Mouse (Mus musculus): ENCODE results near the gene Ttll12.

Gene Ttll12

GRCm38 (mm10) chr15:83593702-83594512 lies 1.1 kb downstream of the Ttll12 start:
- DNase-seq (ENCODE audit: low spot score in 2 of 2): no peak

DNA sequence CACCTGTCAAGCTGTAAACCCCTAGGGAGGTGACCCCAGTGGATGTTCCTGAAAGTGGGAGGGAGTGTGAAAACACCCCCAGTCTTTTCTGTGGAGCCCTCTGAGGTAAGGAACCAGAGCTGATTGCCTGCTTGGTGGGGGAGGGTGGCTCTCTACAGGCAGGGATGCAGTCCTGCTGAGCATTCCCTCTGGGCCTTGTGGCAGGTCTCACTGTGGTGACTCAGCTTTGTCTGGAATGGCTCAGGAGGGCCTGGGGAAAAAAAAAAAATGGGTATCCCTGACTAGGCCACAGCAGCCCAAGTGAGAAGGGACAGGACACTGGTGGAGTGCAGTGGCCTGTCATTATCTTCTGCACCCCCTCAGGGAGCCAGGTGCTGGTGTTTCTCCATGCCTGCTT lies 1.8 kb downstream of the Ttll12 start:
- no peak for DNase-seq (ENCODE audit: low spot score in 2 of 2)

- no peak for DNase-seq (ENCODE audit: low spot score in 2 of 2)
These were observed 2.4 kb downstream of the Ttll12 start for GRCm38 (mm10) chr15:83592260-83593188.

DNA sequence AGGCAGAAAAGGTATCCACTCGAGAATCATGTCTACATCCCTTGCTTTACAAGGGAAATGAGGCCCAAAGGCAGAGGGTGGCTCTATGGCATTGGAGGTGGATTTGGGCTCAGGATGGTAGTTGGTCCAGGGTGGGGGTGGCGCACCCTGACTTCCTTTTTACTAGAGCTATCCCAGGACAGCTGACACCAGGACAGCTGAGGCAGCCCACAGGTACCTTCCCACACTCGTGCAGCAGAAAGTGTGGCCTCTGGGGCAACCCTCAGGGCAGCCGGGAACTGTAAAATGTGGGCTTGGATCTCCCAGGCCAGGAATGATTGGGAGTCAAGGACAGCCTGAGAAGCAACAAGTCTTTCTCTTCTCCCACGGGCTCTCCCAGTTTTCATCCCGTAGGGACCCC lies 3.2 kb downstream of the Ttll12 start:
- no peak for DNase-seq (ENCODE audit: low spot score in 2 of 2)

GRCm38 (mm10) chr15:83590841-83591240 lies 4.1 kb downstream of the Ttll12 start:
- no peak for DNase-seq (ENCODE audit: low spot score in 2 of 2)

GRCm38 (mm10) chr15:83584741-83585220 lies 10.2 kb downstream of the Ttll12 start:
- no peak for DNase-seq (ENCODE audit: low spot score in 2 of 2)

- DNase-seq (ENCODE audit: low spot score in 2 of 2): no peak
These were observed 11.4 kb downstream of the Ttll12 start for GRCm38 (mm10) chr15:83583419-83584156.

DNA sequence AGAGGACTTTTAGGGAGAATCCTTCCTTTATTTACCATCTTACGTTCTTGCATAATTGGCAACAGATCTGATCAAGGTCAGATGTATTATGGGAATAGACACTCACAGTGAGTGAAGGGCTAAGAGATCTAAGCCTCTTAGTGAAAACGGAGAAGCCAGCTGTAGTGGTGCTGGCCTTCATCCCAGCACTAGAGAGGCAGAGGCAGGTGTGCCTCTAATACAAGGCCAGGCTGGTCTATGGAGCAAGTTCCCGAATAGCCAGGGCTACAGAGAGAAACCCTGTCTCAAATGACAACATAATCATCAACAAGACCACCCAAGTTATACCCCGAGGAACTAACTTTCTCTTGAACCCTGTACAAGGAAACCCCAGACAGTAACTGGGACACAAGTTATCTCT lies 12.0 kb downstream of the Ttll12 start:
- no peak for DNase-seq (ENCODE audit: low spot score in 2 of 2)

- DNase-seq (ENCODE audit: low spot score in 2 of 2): no peak
These were observed 18.3 kb downstream of the Ttll12 start for GRCm38 (mm10) chr15:83576651-83577050.

GRCm38 (mm10) chr15:83575543-83575942 lies 19.4 kb downstream of the Ttll12 start:
- DNase-seq (ENCODE audit: low spot score in 2 of 2): no peak

DNA sequence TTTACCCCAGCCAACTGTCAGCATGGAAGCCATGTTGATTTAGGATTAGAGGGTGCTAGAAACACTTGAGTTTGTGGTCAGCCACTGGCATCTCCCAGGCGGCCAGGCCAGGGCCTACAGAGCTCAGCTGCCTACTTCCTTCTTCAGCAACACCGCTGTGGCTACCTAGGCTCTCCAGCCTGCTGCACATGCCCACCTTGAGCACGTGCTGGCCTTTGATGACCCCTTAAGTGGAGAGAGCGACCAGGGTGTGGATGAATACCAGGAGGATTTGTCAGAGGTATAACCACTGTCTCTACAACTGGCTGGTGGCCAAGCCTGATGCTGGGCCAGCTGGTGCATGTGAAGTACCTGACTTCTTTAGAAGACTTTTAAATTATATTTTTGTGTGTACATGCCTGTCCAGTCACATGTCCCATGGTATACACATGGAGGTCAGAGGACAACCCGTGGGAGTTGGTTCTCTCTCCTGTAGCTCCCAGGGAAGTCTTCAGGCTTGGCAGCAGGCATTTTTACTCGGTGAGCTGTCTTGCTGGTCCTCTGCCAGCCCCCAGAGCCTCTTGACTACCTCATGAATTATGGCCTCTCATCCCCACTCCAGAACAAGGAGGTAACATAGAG lies 20.1 kb downstream of the Ttll12 start:
- no peak for DNase-seq (ENCODE audit: low spot score in 2 of 2)

GRCm38 (mm10) chr15:83573606-83574005 lies 21.4 kb downstream of the Ttll12 start:
- DNase-seq (ENCODE audit: low spot score in 2 of 2): no peak

DNA sequence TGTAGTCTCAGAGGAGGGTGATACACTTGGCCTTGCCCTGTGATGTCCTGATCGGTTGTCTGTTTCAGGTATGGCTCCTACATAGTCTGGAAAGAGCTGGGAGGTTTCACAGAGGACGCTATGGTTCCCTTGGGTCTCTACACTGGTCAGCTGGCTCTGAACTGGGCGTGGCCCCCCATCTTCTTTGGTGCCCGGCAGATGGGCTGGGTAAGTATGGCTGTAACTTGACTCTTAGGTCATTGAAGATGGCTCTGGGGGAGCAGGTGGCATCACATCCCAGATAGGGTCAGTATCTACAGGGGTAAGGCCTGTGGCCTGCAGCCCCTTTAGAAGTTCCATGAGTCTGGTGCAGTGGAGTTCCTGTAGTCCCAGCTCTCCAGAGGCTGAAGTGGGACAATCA lies 22.8 kb downstream of the Ttll12 start:
- no peak for DNase-seq (ENCODE audit: low spot score in 2 of 2)

GRCm38 (mm10) chr15:83571636-83572035 lies 23.3 kb downstream of the Ttll12 start:
- no peak for DNase-seq (ENCODE audit: low spot score in 2 of 2)

GRCm38 (mm10) chr15:83570641-83571040 lies 24.3 kb downstream of the Ttll12 start:
- DNase-seq (ENCODE audit: low spot score in 2 of 2): no peak

DNA sequence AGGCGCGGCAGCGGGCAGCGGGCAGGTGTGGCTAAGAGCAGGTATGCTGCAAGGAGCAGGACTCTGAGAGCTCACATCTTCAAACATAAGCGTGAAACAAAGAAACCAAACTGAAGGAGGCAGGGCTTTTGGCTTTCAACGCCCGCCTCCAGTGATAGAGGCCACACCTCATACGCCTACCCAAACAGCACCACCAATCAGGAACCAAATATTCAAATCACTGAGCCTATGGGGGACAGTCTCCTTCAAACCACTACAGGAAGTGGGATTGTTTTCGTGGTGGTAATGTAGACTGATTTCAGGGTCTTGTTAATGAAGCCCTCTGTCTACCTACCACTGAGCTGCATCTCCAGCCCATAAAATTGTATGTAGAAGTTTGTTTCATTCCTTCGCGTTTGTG lies 25.3 kb downstream of the Ttll12 start:
- no peak for DNase-seq (ENCODE audit: low spot score in 2 of 2)

DNA sequence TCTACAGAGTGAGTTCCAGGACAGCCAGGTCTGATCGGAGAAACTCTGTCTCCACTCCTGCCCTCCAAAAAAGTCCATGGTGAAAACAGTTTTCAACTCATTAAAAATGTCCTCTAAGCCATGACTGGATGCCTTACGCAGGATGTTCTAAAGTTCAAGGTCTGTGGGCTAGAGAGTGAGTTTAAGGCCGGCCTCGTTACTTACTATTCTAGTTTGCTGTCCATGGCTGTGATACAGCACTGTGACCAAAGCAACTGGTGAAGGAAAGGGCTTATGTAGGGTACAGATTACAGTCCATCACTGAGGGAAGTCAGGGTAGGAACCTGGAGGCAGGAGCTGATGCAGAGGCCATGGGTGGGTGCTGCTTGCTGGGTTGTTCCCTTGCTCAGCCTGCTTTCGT lies 26.4 kb downstream of the Ttll12 start:
- DNase-seq (ENCODE audit: low spot score in 2 of 2): no peak

- DNase-seq (ENCODE audit: low spot score in 2 of 2): no peak
These were observed 27.2 kb downstream of the Ttll12 start for GRCm38 (mm10) chr15:83567728-83568127.

GRCm38 (mm10) chr15:83566006-83566405 lies 29.0 kb downstream of the Ttll12 start:
- DNase-seq (ENCODE audit: low spot score in 2 of 2): no peak

DNA sequence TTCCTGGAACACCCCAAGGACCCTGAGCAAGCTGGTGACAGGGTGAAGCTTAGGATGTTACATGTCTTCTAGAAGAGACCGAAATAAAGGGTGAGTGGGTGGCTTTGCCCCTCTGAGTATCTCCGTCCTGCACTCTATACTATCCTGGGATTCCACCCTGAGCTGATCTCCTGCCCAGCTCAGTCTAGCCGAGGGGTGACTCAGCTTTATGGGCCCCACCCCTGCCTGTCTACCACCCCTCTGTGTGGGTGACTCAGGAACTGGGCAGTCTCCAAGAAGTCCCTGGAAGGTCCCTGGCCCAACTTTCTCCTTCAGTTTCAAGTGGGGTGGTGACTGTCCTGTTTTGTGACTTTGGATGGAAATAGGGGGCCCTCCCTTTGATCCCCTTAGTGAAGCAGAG lies 29.5 kb downstream of the Ttll12 start:
- DNase-seq (ENCODE audit: low spot score in 2 of 2): no peak

GRCm38 (mm10) chr15:83563857-83564651 lies 30.9 kb downstream of the Ttll12 start:
- DNase-seq (ENCODE audit: low spot score in 2 of 2): no peak

All from frontal cortex, postnatal 10 days (tissue).